Comparison of ENCODE assay signal across 24 mouse cellular contexts in the genomic region with DNA sequence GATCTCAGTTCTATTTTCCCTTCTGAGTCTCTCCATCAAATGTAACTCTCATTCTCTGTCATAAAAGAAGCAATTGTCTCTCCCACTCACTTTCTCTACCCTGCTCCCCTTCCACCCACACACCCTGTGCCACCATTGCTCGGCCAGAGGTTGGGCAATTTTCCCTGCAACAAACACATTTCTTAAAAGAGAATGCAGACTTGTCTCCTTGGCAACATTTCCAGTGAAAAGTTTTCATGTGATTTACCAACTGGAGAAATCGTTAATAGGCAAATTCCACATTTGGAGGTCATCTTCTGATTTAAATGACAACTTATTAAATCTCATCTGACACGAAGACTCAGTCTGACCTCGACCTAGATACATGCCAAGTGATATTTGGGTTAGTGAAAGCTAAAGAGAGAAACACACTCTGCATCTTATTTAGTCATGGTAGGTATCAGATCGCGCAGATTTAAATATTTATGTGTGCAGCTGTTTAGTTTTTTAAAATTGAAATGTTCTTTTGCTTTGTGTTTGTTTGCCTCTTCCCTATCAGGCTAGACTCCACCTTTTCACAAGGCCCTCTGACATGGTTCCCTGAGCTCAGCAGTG.
DNase-seq lines count a peak whose midpoint lies in the region; ATAC-seq and TF ChIP-seq lines count a peak whose summit lies in the region.
"Had no signal": no experiment of that assay in that cellular context is flagged by ENCODE, and none has a peak within 500 bp of the region (broad histone marks: within the 10 kb centered on the region; RNA-seq: fewer than 3 reads in every experiment).

No protein-coding gene starts in this region.

- no peak for ATAC-seq in midbrain, embryonic 13.5 days
- no peak for ATAC-seq in midbrain, postnatal 0 days (ENCODE audit: low FRiP score)
- peak; percentile 39; the same call in 1 of the 2 replicates for ATAC-seq in midbrain, embryonic 16.5 days
- ATAC-seq in hindbrain, embryonic 16.5 days: no peak
- ATAC-seq: CD4-positive, CD25-positive, alpha-beta regulatory T cell, adult 4 months; hindbrain, postnatal 0 days; intestine, embryonic 15.5 days; liver, postnatal 0 days had no signal

- H3K27me3 ChIP-seq in midbrain, embryonic 13.5 days: no peaks in the 10 kb centered on the region
- no peaks in the 10 kb centered on the region for H3K27me3 ChIP-seq in midbrain, postnatal 0 days (ENCODE audit: insufficient read depth, low read length)
- no peaks in the 10 kb centered on the region for H3K27me3 ChIP-seq in midbrain, embryonic 16.5 days (ENCODE audit: control insufficient read depth, insufficient read depth, low read depth, low read length)
- no peaks in the 10 kb centered on the region for H3K27me3 ChIP-seq in hindbrain, embryonic 16.5 days (replicated peaks; ENCODE audit: control insufficient read depth, insufficient read depth, low read length)
- H3K27me3 ChIP-seq: embryonic facial prominence, embryonic 13.5 days; forebrain, embryonic 12.5 days; intestine, embryonic 15.5 days; limb, embryonic 13.5 days had no signal

- H3K9ac ChIP-seq in midbrain, embryonic 13.5 days (replicated peaks): no peak overlapping the region
- H3K9ac ChIP-seq in midbrain, postnatal 0 days (replicated peaks; ENCODE audit: low read length, poor library complexity, severe bottlenecking): no peak overlapping the region
- H3K9ac ChIP-seq in midbrain, embryonic 16.5 days (ENCODE audit: low read depth, low read length): no peak overlapping the region
- H3K9ac ChIP-seq in hindbrain, embryonic 16.5 days (ENCODE audit: low read depth, low read length): no peak overlapping the region
- H3K9ac ChIP-seq: embryonic facial prominence, embryonic 13.5 days; forebrain, embryonic 12.5 days; intestine, embryonic 15.5 days; limb, embryonic 13.5 days; liver, postnatal 0 days had no signal

- WGBS in midbrain, embryonic 13.5 days: 71% methylated on average over 6 of the region's 6 CpGs
- WGBS in midbrain, postnatal 0 days: 60% methylated on average over 6 of the region's 6 CpGs
- WGBS in midbrain, embryonic 16.5 days: 69% methylated on average over 6 of the region's 6 CpGs
- 67% methylated on average over 6 of the region's 6 CpGs for WGBS in hindbrain, embryonic 16.5 days

- H3K27ac ChIP-seq in midbrain, embryonic 13.5 days: 0 out of 2 replicates have a peak overlapping the region, but pooled peaks have one; percentile 9
- no peak overlapping the region for H3K27ac ChIP-seq in midbrain, postnatal 0 days (ENCODE audit: low read depth, low read length)
- no peak overlapping the region for H3K27ac ChIP-seq in midbrain, embryonic 16.5 days (ENCODE audit: low read length)
- no peak overlapping the region for H3K27ac ChIP-seq in hindbrain, embryonic 16.5 days (ENCODE audit: low read depth, low read length)
- H3K27ac ChIP-seq: embryonic facial prominence, embryonic 13.5 days; forebrain, embryonic 12.5 days; hindbrain, postnatal 0 days; intestine, embryonic 15.5 days; kidney, postnatal 0 days; limb, embryonic 13.5 days had no signal

- 0 out of 2 replicates have a peak, but pooled peaks cover 3% of the 10 kb centered on the region for H3K4me1 ChIP-seq in midbrain, embryonic 13.5 days (replicated peaks)
- H3K4me1 ChIP-seq in midbrain, postnatal 0 days (ENCODE audit: insufficient read depth, low read length): no peaks in the 10 kb centered on the region
- peaks cover 5% of the 10 kb centered on the region; the same call in 1 of the 2 replicates for H3K4me1 ChIP-seq in midbrain, embryonic 16.5 days (ENCODE audit: control insufficient read depth, insufficient read depth, low read length)
- no peaks in the 10 kb centered on the region for H3K4me1 ChIP-seq in hindbrain, embryonic 16.5 days (ENCODE audit: control insufficient read depth, insufficient read depth, low read depth, low read length)
- H3K4me1 ChIP-seq: embryonic facial prominence, embryonic 13.5 days; forebrain, embryonic 12.5 days; intestine, embryonic 15.5 days; limb, embryonic 13.5 days had no signal

- TF ChIP-seq CTCF in midbrain, postnatal 0 days (IDR thresholded peaks at IDR 0.05): no peak

- no peaks in the 10 kb centered on the region for H3K9me3 ChIP-seq in midbrain, embryonic 13.5 days
- no peaks in the 10 kb centered on the region for H3K9me3 ChIP-seq in midbrain, postnatal 0 days (ENCODE audit: low read length)
- H3K9me3 ChIP-seq in midbrain, embryonic 16.5 days (replicated peaks; ENCODE audit: control insufficient read depth, low read length, poor library complexity, severe bottlenecking): no peaks in the 10 kb centered on the region
- H3K9me3 ChIP-seq in hindbrain, embryonic 16.5 days (ENCODE audit: control insufficient read depth, low read length): no peaks in the 10 kb centered on the region
- H3K9me3 ChIP-seq: embryonic facial prominence, embryonic 13.5 days; forebrain, embryonic 12.5 days; intestine, embryonic 15.5 days; limb, embryonic 13.5 days had no signal

- no peak overlapping the region for H3K4me3 ChIP-seq in midbrain, embryonic 13.5 days (replicated peaks)
- H3K4me3 ChIP-seq in midbrain, postnatal 0 days (ENCODE audit: low read depth, low read length): no peak overlapping the region
- H3K4me3 ChIP-seq in midbrain, embryonic 16.5 days (ENCODE audit: low read depth, low read length): no peak overlapping the region
- no peak overlapping the region for H3K4me3 ChIP-seq in hindbrain, embryonic 16.5 days (ENCODE audit: low read length)
- H3K4me3 ChIP-seq: embryonic facial prominence, embryonic 13.5 days; forebrain, embryonic 12.5 days; intestine, embryonic 15.5 days; limb, embryonic 13.5 days had no signal

- DNase-seq in midbrain, postnatal 0 days (ENCODE audit: low spot score): no peak
- peak; percentile 51 for DNase-seq in adrenal gland, adult 2 months
- peak; percentile 4 for DNase-seq in adrenal gland, postnatal 25 days
- no peak for DNase-seq in frontal cortex, postnatal 25 days (ENCODE audit: low spot score in 2 of 2)
- DNase-seq in urinary bladder, postnatal 4 days (ENCODE audit: low spot score in 2 of 2): no peak
- DNase-seq: cerebellum, adult 18-20 months; heart, postnatal 14 days; kidney, adult 8-10 months; kidney, postnatal 4 days; liver, postnatal 0 days; lung, postnatal 36 days; thymus, adult 2 months; thymus, postnatal 4 days had no signal

- no peak overlapping the region for H3K4me2 ChIP-seq in midbrain, embryonic 13.5 days (replicated peaks)
- H3K4me2 ChIP-seq in midbrain, postnatal 0 days (ENCODE audit: low read depth, low read length, poor library complexity, severe bottlenecking): no peak overlapping the region
- no peak overlapping the region for H3K4me2 ChIP-seq in midbrain, embryonic 16.5 days (ENCODE audit: low read length)
- H3K4me2 ChIP-seq in hindbrain, embryonic 16.5 days (ENCODE audit: low read length): no peak overlapping the region
- H3K4me2 ChIP-seq: embryonic facial prominence, embryonic 13.5 days; forebrain, embryonic 12.5 days; intestine, embryonic 15.5 days; limb, embryonic 13.5 days; liver, embryonic 11.5 days had no signal

- H3K36me3 ChIP-seq in midbrain, embryonic 13.5 days: no peaks in the 10 kb centered on the region
- no peaks in the 10 kb centered on the region for H3K36me3 ChIP-seq in midbrain, postnatal 0 days (ENCODE audit: insufficient read depth, low read length)
- no peaks in the 10 kb centered on the region for H3K36me3 ChIP-seq in midbrain, embryonic 16.5 days (ENCODE audit: control insufficient read depth, insufficient read depth, low read length)
- no peaks in the 10 kb centered on the region for H3K36me3 ChIP-seq in hindbrain, embryonic 16.5 days (ENCODE audit: control insufficient read depth, insufficient read depth, low read length)
- H3K36me3 ChIP-seq: embryonic facial prominence, embryonic 13.5 days; forebrain, embryonic 12.5 days; intestine, embryonic 15.5 days; limb, embryonic 13.5 days had no signal

Comparison
In these comparisons a context has a peak if more than half of its experiments do, and no peak if none do; other contexts are left out.
1. DNase-seq: peak in adrenal gland, adult 2 months (single experiment) and adrenal gland, postnatal 25 days (single experiment); none in midbrain, postnatal 0 days (single experiment), frontal cortex, postnatal 25 days (0 of 2) and urinary bladder, postnatal 4 days (0 of 2).